Mouse (Mus musculus) myocyte (in vitro differentiated cells): ENCODE data around the gene Zdhhc13. TPM values are rescaled to one million over a fixed set of nuclear protein-coding genes. Genes with fewer than 3 reads are reported as not detected.

ENCODE experiments used
- H3K27me3 ChIP-seq: one replicate; pipeline ENCODE4 v1.6.1; 2011; ENCODE audit not compliant: control insufficient read depth, insufficient read depth, insufficient read length
- H3K36me3 ChIP-seq: one replicate; pipeline ENCODE4 v1.6.1; 2011; ENCODE audit not compliant: control insufficient read depth, insufficient read depth
- H3K4me2 ChIP-seq: one replicate; pipeline ENCODE4 v1.6.1; 2011; ENCODE audit warnings: low read depth, control low read depth
- H3K4me3 ChIP-seq: one replicate; pipeline ENCODE4 v1.5.1; 2011; ENCODE audit warnings: mild to moderate bottlenecking, control low read depth, moderate library complexity
- H3K79me2 ChIP-seq: one replicate; pipeline ENCODE4 v1.6.1; 2011; ENCODE audit not compliant: control insufficient read depth, insufficient read depth
- H3ac ChIP-seq: one replicate; pipeline ENCODE4 v1.6.1; 2011; ENCODE audit not compliant: control insufficient read depth, insufficient read length
- CEBPB ChIP-seq: IDR thresholded peaks from 2 replicates; pipeline ENCODE4 v1.6.1; 2011; ENCODE audit warnings: mild to moderate bottlenecking, moderate library complexity; ENCODE audit not compliant: poor library complexity, insufficient read depth, severe bottlenecking
- E2F4 ChIP-seq: IDR thresholded peaks from one replicate; pipeline ENCODE4 v1.6.1; 2011; ENCODE audit warnings: mild to moderate bottlenecking, control low read depth, moderate library complexity; ENCODE audit not compliant: insufficient read depth
- MAX ChIP-seq: IDR thresholded peaks from one replicate; pipeline ENCODE4 v1.6.1; 2011; ENCODE audit warnings: low read depth, mild to moderate bottlenecking, control low read depth
- MYOD1 ChIP-seq, 3 experiments: IDR thresholded peaks; one replicate each; pipeline ENCODE4 v1.6.1; 2011; ENCODE audit warnings: control low read depth in 2 of 3, low read depth in 2 of 3, mild to moderate bottlenecking in 2 of 3, moderate library complexity in 1 of 3; ENCODE audit not compliant: insufficient read length in 2 of 3, control insufficient read depth in 1 of 3
- MYOG ChIP-seq, 3 experiments: IDR thresholded peaks; one replicate each; pipeline ENCODE4 v1.6.1; 2011; ENCODE audit warnings: control low read depth in 2 of 3, low read depth in 2 of 3, mild to moderate bottlenecking in 2 of 3; ENCODE audit not compliant: insufficient read length in 2 of 3, control insufficient read depth in 1 of 3, insufficient read depth in 1 of 3
- POLR2A ChIP-seq: IDR thresholded peaks from one replicate; pipeline ENCODE4 v1.6.1; 2011; ENCODE audit warnings: low read depth, mild to moderate bottlenecking, control low read depth, moderate library complexity; ENCODE audit not compliant: insufficient read length
- POLR2AphosphoS2 ChIP-seq: IDR thresholded peaks from one replicate; pipeline ENCODE4 v1.6.1; 2011; ENCODE audit warnings: low read depth, control low read depth; ENCODE audit not compliant: insufficient read length
- REST ChIP-seq: IDR thresholded peaks from one replicate; pipeline ENCODE4 v1.6.1; 2011; ENCODE audit warnings: mild to moderate bottlenecking, control low read depth, moderate library complexity; ENCODE audit not compliant: insufficient read depth, insufficient read length
- SRF ChIP-seq: IDR thresholded peaks from one replicate; pipeline ENCODE4 v1.6.1; 2011; ENCODE audit warnings: low read depth; ENCODE audit not compliant: control insufficient read depth, insufficient read length
- TCF12 ChIP-seq: IDR thresholded peaks from one replicate; pipeline ENCODE4 v1.6.1; 2011; ENCODE audit warnings: mild to moderate bottlenecking, control low read depth; ENCODE audit not compliant: poor library complexity, insufficient read depth, severe bottlenecking
- TCF3 ChIP-seq: IDR thresholded peaks from one replicate; pipeline ENCODE4 v1.6.1; 2011; ENCODE audit warnings: low read depth, control low read depth; ENCODE audit not compliant: insufficient read length
- USF1 ChIP-seq: IDR thresholded peaks from one replicate; pipeline ENCODE4 v1.6.1; 2011; ENCODE audit warnings: low read depth, mild to moderate bottlenecking, control low read depth, moderate library complexity
- polyA plus RNA-seq: library from polyadenylated mRNA; unstranded; fragments of >200 nt; fragmentation: generic; extraction: Trizol; gene quantifications from one replicate; pipeline ENCODE4 v1.2.1, GENCODE M21; 2012; ENCODE audit warnings: missing spikeins

Zdhhc13 gene
- polyA plus RNA-seq, 1 experiment, result 9.9 TPM

GRCm38 (mm10) chr7:48762289-48762688 is 26.5 kb upstream of the Zdhhc13 start:
- no peak overlapping the region for H3K4me2 ChIP-seq
- H3K36me3 ChIP-seq, result no peaks in the 10 kb centered on the region
- no peak overlapping the region for H3K4me3 ChIP-seq
- H3K79me2 ChIP-seq, result no peaks in the 10 kb centered on the region
- no peaks in the 10 kb centered on the region for H3K27me3 ChIP-seq
- H3ac ChIP-seq, result no peak overlapping the region
- TF ChIP-seq POLR2A, result no peak

GRCm38 (mm10) chr7:48762721-48763120 is 26.1 kb upstream of the Zdhhc13 start:
- no peak overlapping the region for H3ac ChIP-seq
- H3K4me2 ChIP-seq, result no peak overlapping the region
- H3K79me2 ChIP-seq, result no peaks in the 10 kb centered on the region
- H3K4me3 ChIP-seq, result no peak overlapping the region
- no peaks in the 10 kb centered on the region for H3K27me3 ChIP-seq
- no peaks in the 10 kb centered on the region for H3K36me3 ChIP-seq
- TF ChIP-seq POLR2A (no peak), MAX (no peak), TCF3 (no peak), TCF12 (no peak), SRF (no peak), REST (no peak), MYOD1 (IDR thresholded peaks at IDR 0.05; ENCODE audit: control insufficient read depth in 1 of 3, insufficient read length in 2 of 3, low read depth in 2 of 3) (no peak), MYOG (IDR thresholded peaks at IDR 0.05; ENCODE audit: control insufficient read depth in 1 of 3, insufficient read depth in 1 of 3, insufficient read length in 2 of 3, low read depth in 2 of 3) (no peak), CEBPB (no peak), E2F4 (no peak), POLR2AphosphoS2 (no peak)

GRCm38 (mm10) chr7:48765959-48766358 is 22.8 kb upstream of the Zdhhc13 start:
- TF ChIP-seq SRF (no peak), POLR2A (no peak), CEBPB (no peak), TCF3 (no peak), MYOG (IDR thresholded peaks at IDR 0.05; ENCODE audit: control insufficient read depth in 1 of 3, insufficient read depth in 1 of 3, insufficient read length in 2 of 3, low read depth in 2 of 3) (no peak), MYOD1 (IDR thresholded peaks at IDR 0.05; ENCODE audit: control insufficient read depth in 1 of 3, insufficient read length in 2 of 3, low read depth in 2 of 3) (no peak), E2F4 (no peak), USF1 (no peak), MAX (no peak), POLR2AphosphoS2 (no peak), TCF12 (no peak), REST (no peak)
- H3K79me2 ChIP-seq, result no peaks in the 10 kb centered on the region
- no peak overlapping the region for H3ac ChIP-seq
- no peak overlapping the region for H3K4me2 ChIP-seq
- no peaks in the 10 kb centered on the region for H3K36me3 ChIP-seq
- no peak overlapping the region for H3K4me3 ChIP-seq
- H3K27me3 ChIP-seq, result no peaks in the 10 kb centered on the region

GRCm38 (mm10) chr7:48769721-48770120 is 19.1 kb upstream of the Zdhhc13 start:
- Histone ChIP-seq H3K4me3 (no peak overlapping the region), H3K36me3 (no peaks in the 10 kb centered on the region), H3K79me2 (no peaks in the 10 kb centered on the region), H3K4me2 (no peak overlapping the region), H3K27me3 (no peaks in the 10 kb centered on the region), H3ac (no peak overlapping the region)
- TF ChIP-seq USF1 (no peak), MYOG (IDR thresholded peaks at IDR 0.05; ENCODE audit: control insufficient read depth in 1 of 3, insufficient read depth in 1 of 3, insufficient read length in 2 of 3, low read depth in 2 of 3) (no peak), MYOD1 (IDR thresholded peaks at IDR 0.05; ENCODE audit: control insufficient read depth in 1 of 3, insufficient read length in 2 of 3, low read depth in 2 of 3) (no peak), TCF3 (no peak), SRF (no peak), TCF12 (no peak)

- no peaks in the 10 kb centered on the region for H3K27me3 ChIP-seq
- TF ChIP-seq E2F4 (no peak), REST (no peak), POLR2AphosphoS2 (no peak)
- no peak overlapping the region for H3K4me2 ChIP-seq
- no peaks in the 10 kb centered on the region for H3K36me3 ChIP-seq
- no peaks in the 10 kb centered on the region for H3K79me2 ChIP-seq
- H3ac ChIP-seq, result no peak overlapping the region
- H3K4me3 ChIP-seq, result no peak overlapping the region
Measured at GRCm38 (mm10) chr7:48772060-48772734, 16.6 kb upstream of the Zdhhc13 start.
